Mouse (Mus musculus) splenic B cell, adult 2 months (primary cell): ENCODE data around the gene Gas2l2.

ENCODE experiments used
- DNase-seq: peaks from one replicate; pipeline ENCODE4 v3.0.0-alpha.2; 2011; ENCODE audit warnings: low read depth, low spot score
- H3K27me3 ChIP-seq: 2 replicates; pipeline ENCODE4 v1.6.1; 2012; ENCODE audit warnings: mild to moderate bottlenecking, low read length, moderate library complexity, mixed read lengths; ENCODE audit not compliant: control insufficient read depth, poor library complexity, insufficient read depth, severe bottlenecking
- H3K36me3 ChIP-seq: 2 replicates; pipeline ENCODE4 v1.6.1; 2012; ENCODE audit warnings: mild to moderate bottlenecking, low read length, moderate library complexity, mixed read lengths; ENCODE audit not compliant: control insufficient read depth, poor library complexity, insufficient read depth, severe bottlenecking

Gene Gas2l2

DNA sequence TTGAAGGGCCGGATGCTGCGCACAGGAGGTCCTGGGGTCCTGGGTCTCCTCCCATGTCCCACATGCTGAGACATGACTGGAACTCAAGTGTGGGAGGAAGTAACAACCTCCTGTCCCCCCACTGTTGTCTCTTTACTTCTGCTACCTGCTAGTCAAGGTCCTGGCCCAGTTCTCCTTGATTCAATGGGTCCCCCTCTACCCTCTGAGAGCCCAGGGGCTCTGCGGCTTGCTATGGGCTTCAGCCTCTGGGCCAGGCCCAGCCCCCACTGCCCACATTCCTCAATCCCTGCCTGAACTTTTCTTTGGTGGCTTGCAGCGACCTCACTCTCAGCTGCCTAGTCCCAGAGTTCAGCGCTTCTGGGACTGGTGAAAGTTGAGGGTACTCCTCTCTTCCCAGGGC, at the start of gene Gas2l2:
TSS of gene Gas2l2 (minus strand) at position 101 of the 400 bp plus-strand sequence.
- H3K27me3 ChIP-seq, result no peaks in the 10 kb centered on the region
- DNase-seq, result no peak
- no peaks in the 10 kb centered on the region for H3K36me3 ChIP-seq

DNA sequence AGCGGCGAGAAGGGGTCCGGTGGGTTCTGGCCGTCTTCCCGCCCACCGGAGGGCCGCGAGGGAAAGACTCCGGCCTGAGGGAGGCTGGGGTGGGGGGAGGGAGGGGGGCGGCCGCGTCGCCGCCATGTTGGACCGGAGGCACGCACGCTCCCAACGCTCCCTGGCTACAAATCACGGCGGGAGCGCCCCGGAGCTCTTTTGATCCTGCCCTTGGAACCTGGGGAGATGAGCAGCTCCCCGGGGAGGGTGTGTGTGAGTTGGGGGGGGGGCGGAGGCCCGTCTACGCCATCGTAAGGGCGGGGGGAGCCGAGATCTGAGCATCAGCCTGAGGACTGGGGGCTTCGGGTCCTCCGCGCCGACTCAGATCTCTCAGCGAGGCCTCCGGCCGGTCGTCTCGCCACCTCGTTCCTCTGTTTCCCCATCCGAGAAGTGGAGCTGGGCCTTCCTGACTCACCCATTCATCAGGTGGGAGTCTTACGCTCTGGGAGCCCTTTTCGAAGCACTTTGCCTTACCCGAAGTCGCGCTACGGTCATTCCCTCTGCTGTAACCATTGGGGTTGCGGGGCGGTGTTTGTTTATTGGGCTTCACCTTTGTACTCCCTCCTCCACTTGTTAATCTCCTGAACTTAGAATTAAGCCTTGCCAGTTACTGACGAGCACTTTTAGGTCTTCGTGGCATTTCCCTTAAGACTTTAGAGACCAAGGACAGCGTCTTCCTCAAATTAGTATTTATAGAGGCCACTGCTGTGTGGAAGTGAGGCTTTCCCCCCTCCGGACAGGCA, 44.2 kb upstream of the Gas2l2 start:
- DNase-seq, result no peak
- Histone ChIP-seq H3K27me3 (no peaks in the 10 kb centered on the region), H3K36me3 (no peaks in the 10 kb centered on the region)

GRCm38 (mm10) chr11:83472324-83473234, 43.3 kb upstream of the Gas2l2 start, which contains the start of gene Taf15:
Gene Taf15, plus strand, starts transcription at chr11:83473086.
- peak; percentile 99 for DNase-seq
- H3K36me3 ChIP-seq, result no peaks in the 10 kb centered on the region
- H3K27me3 ChIP-seq, result no peaks in the 10 kb centered on the region

DNA sequence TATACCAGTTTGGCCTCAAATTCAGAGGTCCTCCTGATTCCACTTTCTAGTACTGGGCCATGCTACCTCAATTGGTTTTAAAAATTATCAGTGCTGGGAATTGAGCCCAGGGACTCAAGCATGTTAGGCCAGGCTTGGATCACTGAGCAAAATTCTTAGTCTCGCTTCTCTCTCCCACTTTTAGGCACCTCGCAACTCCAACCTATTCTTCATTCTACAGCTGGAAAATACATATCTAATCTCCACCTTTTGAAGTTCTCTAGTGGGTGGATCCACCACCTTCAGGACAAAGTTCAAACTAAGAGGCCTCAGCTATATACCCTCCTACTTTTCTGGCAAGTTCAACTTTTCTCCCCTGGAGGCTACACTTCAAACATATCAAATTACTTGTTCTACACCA, 42.5 kb upstream of the Gas2l2 start:
- Histone ChIP-seq H3K36me3 (no peaks in the 10 kb centered on the region), H3K27me3 (no peaks in the 10 kb centered on the region)
- no peak for DNase-seq

DNA sequence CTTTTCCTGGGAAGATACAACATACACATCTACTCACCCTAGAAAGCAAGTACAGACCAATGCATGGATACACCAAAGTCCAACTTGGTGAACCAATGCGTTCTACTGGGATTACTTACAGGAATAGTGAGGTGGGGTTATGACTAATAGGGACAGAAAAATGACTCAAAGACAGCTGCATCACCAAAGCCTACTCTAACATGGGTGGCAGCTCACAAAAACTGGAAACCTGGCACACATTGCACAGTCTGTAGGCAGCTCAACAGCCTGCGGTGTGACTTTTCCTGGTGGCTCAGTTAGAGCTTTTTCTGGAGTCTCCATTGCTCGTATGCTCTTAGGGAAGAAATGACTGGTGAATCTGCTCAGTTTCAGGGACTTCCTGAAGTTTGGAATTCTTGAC, 39.5 kb upstream of the Gas2l2 start:
- no peaks in the 10 kb centered on the region for H3K27me3 ChIP-seq
- no peaks in the 10 kb centered on the region for H3K36me3 ChIP-seq
- no peak for DNase-seq

DNA sequence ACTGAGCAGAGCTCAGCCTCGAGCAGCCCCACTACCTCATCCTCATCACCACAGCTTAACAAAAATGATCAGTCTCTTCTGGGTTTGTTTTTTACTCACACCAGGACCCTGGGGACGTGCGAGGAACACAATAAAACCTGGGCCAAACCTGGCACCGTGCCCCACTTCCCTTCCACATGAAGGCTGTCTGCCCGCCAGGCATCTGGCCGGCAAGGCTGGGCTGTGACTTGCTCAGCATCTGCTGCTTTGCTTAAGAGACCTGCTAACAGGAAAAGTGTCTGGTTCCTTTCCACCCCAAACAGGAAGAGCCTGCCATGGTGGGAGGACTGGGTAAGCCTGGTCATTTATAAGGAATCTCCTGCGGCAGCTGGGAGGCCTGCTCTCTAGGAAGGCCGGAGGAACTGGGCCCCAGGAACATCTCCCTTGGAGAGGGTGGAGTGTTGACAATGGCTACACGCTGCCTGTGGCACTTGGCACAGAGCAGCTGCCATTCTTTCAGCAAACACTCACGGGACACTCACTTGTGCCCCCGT, 37.9 kb upstream of the Gas2l2 start:
- no peak for DNase-seq
- no peaks in the 10 kb centered on the region for H3K27me3 ChIP-seq
- H3K36me3 ChIP-seq, result no peaks in the 10 kb centered on the region

DNA sequence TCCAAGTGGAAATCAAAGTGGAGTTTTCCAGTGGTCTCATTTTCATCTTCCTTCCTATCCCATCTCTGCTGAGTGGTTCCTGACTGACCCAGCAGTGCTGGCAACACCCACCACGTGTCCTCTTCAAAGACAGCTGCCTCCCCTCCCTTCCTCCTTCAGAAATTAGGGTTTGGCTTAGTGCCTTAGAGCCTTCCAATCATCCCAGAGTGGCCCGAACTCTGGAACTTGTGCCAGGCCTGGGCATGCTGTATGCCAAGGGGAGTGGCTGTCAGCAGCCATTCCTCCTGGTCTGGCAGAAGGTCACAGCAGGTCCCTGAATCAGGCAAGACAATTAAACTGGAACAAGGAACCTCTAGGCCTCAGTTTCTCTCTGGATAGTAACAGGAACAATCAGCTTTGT, 36.7 kb upstream of the Gas2l2 start:
- DNase-seq, result no peak

GRCm38 (mm10) chr11:83462711-83463244, 33.5 kb upstream of the Gas2l2 start, which contains the start of gene Mmp28:
Gene Mmp28, minus strand, starts transcription at chr11:83463071.
- Histone ChIP-seq H3K27me3 (no peaks in the 10 kb centered on the region), H3K36me3 (no peaks in the 10 kb centered on the region)
- peak; percentile 38 for DNase-seq

More for the DNA sequence above, 36.7 kb upstream of the Gas2l2 start:
- H3K36me3 ChIP-seq, result no peaks in the 10 kb centered on the region
- H3K27me3 ChIP-seq, result no peaks in the 10 kb centered on the region

- Histone ChIP-seq H3K36me3 (no peaks in the 10 kb centered on the region), H3K27me3 (no peaks in the 10 kb centered on the region)
- DNase-seq, result no peak
These were observed 32.3 kb upstream of the Gas2l2 start for GRCm38 (mm10) chr11:83461462-83462027.

DNA sequence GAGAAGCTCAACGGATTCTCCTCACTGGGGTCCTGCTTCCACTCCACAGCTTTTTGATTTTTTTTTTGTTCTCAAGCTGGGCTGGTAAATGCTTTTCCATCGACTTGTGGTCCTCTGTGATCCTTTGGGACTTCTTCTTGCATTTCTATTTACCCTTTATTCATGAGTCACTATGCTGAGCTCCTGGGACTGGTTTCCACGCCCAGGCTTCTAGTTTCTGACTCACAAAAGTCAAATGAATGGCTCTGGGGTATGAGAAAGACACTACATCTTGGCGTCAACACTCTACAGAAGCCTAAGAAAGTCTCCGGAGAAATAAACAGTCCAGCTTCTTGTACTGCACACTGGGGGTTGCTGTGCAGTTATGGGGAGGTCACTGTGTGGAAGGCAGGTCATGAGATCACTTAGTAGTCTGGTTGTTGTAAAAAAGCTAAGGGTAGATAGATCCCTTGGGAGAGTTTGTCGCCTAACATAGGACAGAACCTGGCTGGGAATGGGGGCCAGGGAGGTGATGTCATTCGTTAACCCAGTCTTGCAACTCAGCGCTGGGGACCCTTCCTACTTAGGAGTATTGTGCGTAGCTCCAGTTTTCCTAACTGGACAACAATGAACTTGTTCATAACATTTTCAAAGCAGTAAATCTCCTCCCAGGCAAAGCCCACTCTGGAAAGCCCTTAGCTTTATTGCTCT, 28.8 kb upstream of the Gas2l2 start:
- H3K36me3 ChIP-seq, result no peaks in the 10 kb centered on the region
- DNase-seq, result no peak
- H3K27me3 ChIP-seq, result no peaks in the 10 kb centered on the region

- no peaks in the 10 kb centered on the region for H3K27me3 ChIP-seq
- no peak for DNase-seq
- H3K36me3 ChIP-seq, result no peaks in the 10 kb centered on the region
These were observed 28.0 kb upstream of the Gas2l2 start for GRCm38 (mm10) chr11:83457257-83457656.

DNA sequence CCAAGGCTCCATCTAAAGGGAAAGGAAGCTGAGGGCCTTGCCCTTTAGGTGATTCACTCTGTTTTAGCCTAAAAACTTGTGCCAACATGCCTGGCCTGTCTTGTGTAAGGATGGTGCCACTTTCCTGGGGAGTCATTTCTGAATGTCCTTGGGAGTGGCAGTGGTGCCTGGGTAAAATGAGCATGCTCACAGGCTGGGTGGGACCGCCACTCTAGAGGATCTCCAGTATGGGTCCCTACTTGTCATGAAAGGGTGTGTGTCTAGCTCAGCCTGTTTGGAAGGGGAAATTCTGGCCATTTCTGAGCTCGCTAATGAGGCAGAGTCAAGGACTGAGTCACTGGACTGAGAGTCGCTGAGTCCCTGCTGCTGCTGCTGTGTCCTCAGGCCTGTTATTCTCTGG, 26.4 kb upstream of the Gas2l2 start:
- no peak for DNase-seq
- no peaks in the 10 kb centered on the region for H3K27me3 ChIP-seq
- no peaks in the 10 kb centered on the region for H3K36me3 ChIP-seq

DNA sequence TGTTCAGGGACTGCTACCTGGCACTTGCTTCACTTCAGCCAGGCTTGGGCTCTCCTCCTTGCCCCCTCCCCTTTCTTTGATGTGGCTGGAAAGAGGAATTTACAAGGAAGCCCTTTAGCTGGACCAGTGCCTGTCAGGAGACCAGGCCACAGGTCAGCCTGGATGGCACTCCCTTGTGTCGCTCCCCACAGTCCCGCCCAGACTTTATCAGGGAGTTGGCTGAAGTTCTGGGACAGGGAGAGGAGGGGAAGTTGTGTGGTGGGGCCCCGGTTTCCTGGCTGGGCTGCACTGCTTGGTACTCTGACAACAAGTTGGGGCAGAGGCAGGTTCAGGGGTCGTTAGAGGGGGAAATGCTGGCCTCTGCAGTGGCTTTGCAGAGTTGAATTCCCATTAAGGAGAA, 25.3 kb upstream of the Gas2l2 start:
- Histone ChIP-seq H3K36me3 (no peaks in the 10 kb centered on the region), H3K27me3 (no peaks in the 10 kb centered on the region)
- DNase-seq, result no peak

- no peaks in the 10 kb centered on the region for H3K36me3 ChIP-seq
- DNase-seq, result no peak
- H3K27me3 ChIP-seq, result no peaks in the 10 kb centered on the region
These were observed 22.0 kb upstream of the Gas2l2 start for GRCm38 (mm10) chr11:83451281-83451680.
